Mouse (Mus musculus) kidney, embryonic 16.5 days (tissue): ENCODE data around the gene Nes. TPM values are rescaled to one million over a fixed set of nuclear protein-coding genes. Genes with fewer than 3 reads are reported as not detected.

ENCODE experiments used
- ATAC-seq: fragments of 200-750 bp; cut with Nextera tagmentation; 2 replicates; pipeline ENCODE4 v1.8.0; 2017; ENCODE audit warnings: moderate TSS enrichment; ENCODE audit not compliant: low FRiP score, low TSS enrichment
- H3K27ac ChIP-seq: fragments of 300-500 bp; sonication (generic); 2 replicates; pipeline ENCODE4 v1.5.1; 2014; ENCODE audit warnings: low read length
- H3K27me3 ChIP-seq: fragments of 300-500 bp; sonication (generic); 2 replicates; pipeline ENCODE4 v1.6.1; 2014; ENCODE audit warnings: low read length, control low read depth, mixed read lengths; ENCODE audit not compliant: insufficient read depth
- H3K36me3 ChIP-seq: fragments of 300-500 bp; sonication (generic); 2 replicates; pipeline ENCODE4 v1.6.1; 2014; ENCODE audit warnings: low read length, control low read depth, mixed read lengths; ENCODE audit not compliant: insufficient read depth
- H3K4me1 ChIP-seq: fragments of 300-500 bp; sonication (generic); 2 replicates; pipeline ENCODE4 v1.6.1; 2014; ENCODE audit warnings: low read length, control low read depth, mixed read lengths; ENCODE audit not compliant: insufficient read depth
- H3K4me2 ChIP-seq: fragments of 300-500 bp; sonication (generic); replicated peaks from 2 replicates; pipeline ENCODE4 v1.6.1; 2014; ENCODE audit warnings: low read depth, low read length
- H3K4me3 ChIP-seq: fragments of 300-500 bp; sonication (generic); 2 replicates; pipeline ENCODE4 v1.5.1; 2014; ENCODE audit warnings: mild to moderate bottlenecking, low read length
- H3K9ac ChIP-seq: fragments of 300-500 bp; sonication (generic); replicated peaks from 2 replicates; pipeline ENCODE4 v1.6.1; 2014; ENCODE audit warnings: low read length
- H3K9me3 ChIP-seq: fragments of 300-500 bp; sonication (generic); 2 replicates; pipeline ENCODE4 v1.6.1; 2016; ENCODE audit warnings: low read length, control low read depth
- WGBS: fragments of 180-500 bp; shearing (Covaris S2); extraction: QIAGEN DNeasy Blood & Tissue Kit; methylation state at CpG from one replicate; pipeline ENCODE4 v1.1.7; 2014; 5-methylcytosine and 5-hydroxymethylcytosine counted together
- polyA plus RNA-seq: library from polyadenylated mRNA; unstranded; fragments of >200 nt; fragmentation: Nextera tagmentation; extraction: Ambion mirVana; gene quantifications from 2 replicates; pipeline ENCODE4 v1.2.1, GENCODE M21; 2015

Gene Nes
- polyA plus RNA-seq, 1 experiment from 2014 or later: 25.7 TPM

- 78% methylated on average over 5 of the region's 5 CpGs for WGBS
- no peak for ATAC-seq
- H3K36me3 ChIP-seq: peaks cover 19% of the 10 kb centered on the region
- no peaks in the 10 kb centered on the region for H3K9me3 ChIP-seq
- H3K4me2 ChIP-seq: no peak overlapping the region
- no peak overlapping the region for H3K4me3 ChIP-seq
- H3K4me1 ChIP-seq: peaks cover 53% of the 10 kb centered on the region
- no peak overlapping the region for H3K27ac ChIP-seq
- no peaks in the 10 kb centered on the region for H3K27me3 ChIP-seq
- H3K9ac ChIP-seq: no peak overlapping the region
Observed at GRCm38 (mm10) chr3:87979493-87979892, 8.6 kb downstream of the Nes start.

- H3K4me3 ChIP-seq: no peak overlapping the region
- H3K4me1 ChIP-seq: peaks cover 51% of the 10 kb centered on the region
- H3K27ac ChIP-seq: peak overlapping the region; percentile 57; the same call in 1 of the 2 replicates
- no peak for ATAC-seq
- peaks cover 16% of the 10 kb centered on the region for H3K36me3 ChIP-seq
- peak overlapping the region; percentile 39; the same call in 1 of the 2 replicates for H3K9ac ChIP-seq
- H3K9me3 ChIP-seq: no peaks in the 10 kb centered on the region
- WGBS: 38% methylated on average over 3 of the region's 3 CpGs
- peak overlapping the region; percentile 7; the same call in 1 of the 2 replicates for H3K4me2 ChIP-seq
- H3K27me3 ChIP-seq: no peaks in the 10 kb centered on the region
Observed at GRCm38 (mm10) chr3:87980085-87980484, 9.2 kb downstream of the Nes start.

- WGBS: 53% methylated on average over 5 of the region's 5 CpGs
- peak; percentile 4; the same call in 1 of the 2 replicates for ATAC-seq
- Histone ChIP-seq H3K9ac (peak overlapping the region; percentile 39; the same call in 1 of the 2 replicates), H3K27me3 (no peaks in the 10 kb centered on the region), H3K9me3 (no peaks in the 10 kb centered on the region), H3K36me3 (peaks cover 11% of the 10 kb centered on the region; the same call in 1 of the 2 replicates), H3K4me2 (0 out of 2 replicates have a peak overlapping the region, but pooled peaks have one; percentile 7), H3K27ac (peak overlapping the region; percentile 57), H3K4me3 (no peak overlapping the region), H3K4me1 (peaks cover 57% of the 10 kb centered on the region)
Observed at GRCm38 (mm10) chr3:87980728-87981127, 9.8 kb downstream of the Nes start.

GRCm38 (mm10) chr3:87981214-87981760, 10.4 kb downstream of the Nes start:
- no peak overlapping the region for H3K4me3 ChIP-seq
- ATAC-seq: no peak
- H3K27me3 ChIP-seq: no peaks in the 10 kb centered on the region
- peak overlapping the region; percentile 4 for H3K9ac ChIP-seq
- peak overlapping the region; percentile 89 for H3K27ac ChIP-seq
- H3K36me3 ChIP-seq: peaks cover 11% of the 10 kb centered on the region; the same call in 1 of the 2 replicates
- WGBS: 82% methylated on average over 6 of the region's 6 CpGs
- H3K4me1 ChIP-seq: peaks cover 61% of the 10 kb centered on the region
- H3K9me3 ChIP-seq: no peaks in the 10 kb centered on the region
- H3K4me2 ChIP-seq: no peak overlapping the region

- Histone ChIP-seq H3K27me3 (no peaks in the 10 kb centered on the region), H3K4me3 (no peak overlapping the region)
Observed at GRCm38 (mm10) chr3:87981894-87982835, 11.3 kb downstream of the Nes start.

GRCm38 (mm10) chr3:87982836-87983601, 12.1 kb downstream of the Nes start:
- WGBS: 2% methylated on average over 13 of the region's 13 CpGs
- H3K9me3 ChIP-seq: no peaks in the 10 kb centered on the region
- ATAC-seq: peak; percentile 73
- H3K27ac ChIP-seq: peak overlapping the region; percentile 89
- H3K4me1 ChIP-seq: peaks cover 72% of the 10 kb centered on the region
- H3K27me3 ChIP-seq: no peaks in the 10 kb centered on the region
- 0 out of 2 replicates have a peak overlapping the region, but pooled peaks have one; percentile 3 for H3K4me3 ChIP-seq
- peak overlapping the region; percentile 43 for H3K4me2 ChIP-seq
- no peaks in the 10 kb centered on the region for H3K36me3 ChIP-seq
- peak overlapping the region; percentile 49 for H3K9ac ChIP-seq

More at GRCm38 (mm10) chr3:87981894-87982835, 11.3 kb downstream of the Nes start:
- Histone ChIP-seq H3K9me3 (no peaks in the 10 kb centered on the region), H3K9ac (peak overlapping the region; percentile 49), H3K4me2 (peak overlapping the region; percentile 43), H3K4me1 (peaks cover 67% of the 10 kb centered on the region), H3K36me3 (peaks cover 5% of the 10 kb centered on the region; the same call in 1 of the 2 replicates), H3K27ac (peak overlapping the region; percentile 89)
- 28% methylated on average over 12 of the region's 12 CpGs for WGBS
- ATAC-seq: peak; percentile 35

GRCm38 (mm10) chr3:87983627-87984026, 12.7 kb downstream of the Nes start:
- Histone ChIP-seq H3K36me3 (no peaks in the 10 kb centered on the region), H3K9me3 (no peaks in the 10 kb centered on the region), H3K4me2 (peak overlapping the region; percentile 43), H3K4me1 (peaks cover 76% of the 10 kb centered on the region), H3K27me3 (no peaks in the 10 kb centered on the region), H3K4me3 (0 out of 2 replicates have a peak overlapping the region, but pooled peaks have one; percentile 3), H3K9ac (peak overlapping the region; percentile 49), H3K27ac (peak overlapping the region; percentile 89)
- no peak for ATAC-seq
- WGBS: 52% methylated on average over 6 of the region's 6 CpGs

GRCm38 (mm10) chr3:87984094-87984493, 13.2 kb downstream of the Nes start:
- Histone ChIP-seq H3K9me3 (no peaks in the 10 kb centered on the region), H3K27me3 (peaks cover under 1% of the 10 kb centered on the region; the same call in 1 of the 2 replicates), H3K4me3 (no peak overlapping the region), H3K4me2 (no peak overlapping the region), H3K4me1 (peaks cover 76% of the 10 kb centered on the region), H3K36me3 (no peaks in the 10 kb centered on the region), H3K9ac (peak overlapping the region; percentile 49; the same call in 1 of the 2 replicates), H3K27ac (peak overlapping the region; percentile 89; the same call in 1 of the 2 replicates)
- no peak for ATAC-seq
- WGBS: 21% methylated on average over 3 of the region's 3 CpGs
